In genomic region chr3:51729109-51729918, GRCm38 (mm10) we compare ENCODE assay signal across 9 mouse cellular contexts.
DNase-seq lines count a peak whose midpoint lies in the region; ATAC-seq lines count a peak whose summit lies in the region.
"Had no signal": no experiment of that assay in that cellular context is flagged by ENCODE, and none has a peak within 500 bp of the region (broad histone marks: within the 10 kb centered on the region; RNA-seq: fewer than 3 reads in every experiment).

No protein-coding gene starts in this region.

- H3K4me3 ChIP-seq in heart, embryonic 10.5 days, result no peak overlapping the region
- no peak overlapping the region for H3K4me3 ChIP-seq in forebrain, embryonic 15.5 days
- H3K4me3 ChIP-seq in liver, embryonic 16.5 days (ENCODE audit: low read depth, low read length), result no peak overlapping the region

- H3K4me2 ChIP-seq in forebrain, embryonic 15.5 days (replicated peaks), result no peak overlapping the region
- peak overlapping the region; percentile 62 for H3K4me2 ChIP-seq in liver, embryonic 16.5 days (ENCODE audit: low read depth, low read length)

- H3K9me3 ChIP-seq in heart, embryonic 10.5 days, result no peaks in the 10 kb centered on the region
- no peaks in the 10 kb centered on the region for H3K9me3 ChIP-seq in forebrain, embryonic 15.5 days
- no peaks in the 10 kb centered on the region for H3K9me3 ChIP-seq in liver, embryonic 16.5 days (replicated peaks; ENCODE audit: control insufficient read depth, low read length)

- peak overlapping the region; percentile 90 for H3K27ac ChIP-seq in heart, embryonic 10.5 days
- peak overlapping the region; percentile 21 for H3K27ac ChIP-seq in forebrain, embryonic 15.5 days (replicated peaks)
- H3K27ac ChIP-seq in liver, embryonic 16.5 days (ENCODE audit: low read length), result peak overlapping the region; percentile 92

- WGBS in heart, embryonic 10.5 days, result 55% methylated on average over 14 of the region's 14 CpGs
- 49% methylated on average over 14 of the region's 14 CpGs for WGBS in forebrain, embryonic 15.5 days
- 61% methylated on average over 14 of the region's 14 CpGs for WGBS in liver, embryonic 16.5 days (ENCODE audit: insufficient replicate concordance)

- ATAC-seq in forebrain, embryonic 15.5 days (replicated peaks), result peak; percentile 55; the same call in 1 of the 2 replicates
- no peak for ATAC-seq in liver, embryonic 16.5 days (ENCODE audit: low read depth)

- H3K36me3 ChIP-seq in heart, embryonic 10.5 days, result no peaks in the 10 kb centered on the region
- no peaks in the 10 kb centered on the region for H3K36me3 ChIP-seq in forebrain, embryonic 15.5 days
- H3K36me3 ChIP-seq in liver, embryonic 16.5 days (ENCODE audit: control insufficient read depth, insufficient read depth), result no peaks in the 10 kb centered on the region

- no peak for DNase-seq in heart, embryonic 10.5 days (ENCODE audit: low spot score)
- no peak for DNase-seq in heart, postnatal 4 days
- peak; percentile 41 for DNase-seq in brain, adult 2 months (ENCODE audit: low read depth, low spot score)
- DNase-seq in adrenal gland, adult 8-10 months, result no peak
- no peak for DNase-seq in thymus, postnatal 25 days
- no peak for DNase-seq in cerebellum, adult 8-10 months
- DNase-seq: right cerebral cortex, postnatal 25 days had no signal

- H3K27me3 ChIP-seq in heart, embryonic 10.5 days (ENCODE audit: insufficient read depth, poor library complexity, severe bottlenecking), result no peaks in the 10 kb centered on the region
- no peaks in the 10 kb centered on the region for H3K27me3 ChIP-seq in forebrain, embryonic 15.5 days
- H3K27me3 ChIP-seq in liver, embryonic 16.5 days (ENCODE audit: control insufficient read depth, insufficient read depth, low read depth, low read length), result no peaks in the 10 kb centered on the region

- H3K4me1 ChIP-seq in heart, embryonic 10.5 days, result peaks cover 72% of the 10 kb centered on the region
- H3K4me1 ChIP-seq in forebrain, embryonic 15.5 days, result peaks cover 26% of the 10 kb centered on the region
- H3K4me1 ChIP-seq in liver, embryonic 16.5 days (ENCODE audit: control insufficient read depth, low read depth, low read length), result peaks cover 38% of the 10 kb centered on the region

- H3K9ac ChIP-seq in forebrain, embryonic 15.5 days (replicated peaks), result no peak overlapping the region
- 0 out of 2 replicates have a peak overlapping the region, but pooled peaks have one; percentile 9 for H3K9ac ChIP-seq in liver, embryonic 16.5 days (ENCODE audit: low read depth, low read length)

Comparison
In these comparisons a context has a peak if more than half of its experiments do, and no peak if none do; other contexts are left out.
1. H3K27ac ChIP-seq: peak in every context shown above with its lines; median percentile 92 in liver, embryonic 16.5 days; 90 in heart, embryonic 10.5 days; 21 in forebrain, embryonic 15.5 days.